Mouse (Mus musculus): ENCODE results near the gene Jag1.

Jag1 gene

DNA sequence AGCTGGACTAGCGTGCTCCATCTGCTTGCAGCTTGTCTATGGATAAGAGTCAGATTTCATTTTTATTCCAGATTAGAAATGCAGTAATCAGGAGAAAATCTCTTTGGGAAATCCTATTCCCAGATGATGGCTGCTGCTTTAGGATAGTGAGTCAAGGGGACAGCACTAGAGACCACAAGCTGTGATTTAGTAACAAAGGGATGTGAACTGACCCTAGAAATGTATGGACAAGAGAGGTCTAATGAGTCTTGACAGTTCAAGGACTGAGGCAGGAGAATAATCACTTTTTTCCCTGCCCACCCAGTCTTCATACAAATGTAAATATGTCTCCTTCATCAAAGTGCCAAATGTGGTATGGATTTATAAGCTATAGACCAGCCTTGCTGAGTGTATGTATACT lies 52.6 kb downstream of the Jag1 start:
- no peak for DNase-seq (ENCODE audit: low read depth)

DNA sequence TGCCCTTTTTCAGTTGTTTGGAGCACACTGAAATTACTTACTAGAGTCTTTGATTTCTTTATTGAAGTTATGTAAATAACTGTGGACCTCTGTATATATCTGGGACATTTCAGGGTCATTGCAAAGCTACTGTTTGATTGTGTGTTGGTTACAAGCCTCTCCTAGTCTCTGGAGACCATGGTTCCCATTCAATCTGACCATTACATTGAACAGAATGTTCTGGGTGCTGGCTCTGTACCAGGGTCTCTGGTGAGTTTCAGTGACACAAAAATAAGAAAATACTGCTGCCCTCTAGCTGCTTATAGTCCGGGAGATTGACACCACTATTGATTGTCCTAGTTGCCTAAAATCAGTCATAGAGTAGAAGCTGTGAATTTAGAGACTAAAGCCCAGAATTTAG lies 66.5 kb downstream of the Jag1 start:
- no peak for DNase-seq (ENCODE audit: low read depth)

DNA sequence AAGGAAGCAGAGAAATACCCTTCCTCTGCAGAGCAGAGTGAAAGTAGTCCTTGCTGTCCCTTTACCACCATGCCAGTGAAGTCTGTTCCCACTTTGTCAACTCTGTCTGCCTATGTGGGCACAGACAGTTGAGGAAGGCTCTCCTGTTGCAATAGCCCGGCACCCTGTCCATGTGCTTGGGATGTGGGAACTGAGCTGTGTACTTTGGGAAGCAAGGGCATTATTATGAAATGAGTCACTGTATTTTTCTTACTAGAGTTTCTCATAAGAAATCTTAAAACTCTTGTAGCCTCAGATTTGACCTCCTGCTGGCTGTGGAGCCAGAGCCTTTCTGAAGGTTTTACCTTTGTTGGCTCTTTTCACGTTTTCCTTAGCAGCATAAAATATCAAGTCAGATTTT lies 67.1 kb downstream of the Jag1 start:
- no peak for DNase-seq (ENCODE audit: low read depth)

DNA sequence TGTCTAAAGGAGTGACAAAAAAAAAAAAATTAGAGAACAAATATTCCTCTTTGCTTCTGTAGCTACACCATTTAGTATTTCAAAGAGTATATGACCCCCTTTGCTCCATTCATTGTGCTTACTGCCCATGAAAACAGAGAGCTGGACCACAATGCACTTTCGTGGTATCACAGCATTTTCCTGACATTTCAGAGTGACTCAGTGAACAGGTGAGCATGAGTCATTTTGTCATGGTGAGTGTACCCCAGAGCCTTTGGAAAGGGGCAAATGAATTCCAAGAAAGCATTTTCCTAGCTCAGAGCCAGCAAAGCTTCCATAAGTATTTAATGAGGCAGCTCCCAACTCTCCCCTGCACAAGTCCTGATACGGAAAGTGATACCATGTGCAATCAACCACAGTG lies 72.3 kb downstream of the Jag1 start:
- DNase-seq (ENCODE audit: low read depth): no peak

Data from c-Kit-positive CD71-positive TER-119-negative erythroid progenitor cells, embryonic 14.5 days (primary cell).